Mouse (Mus musculus) frontal cortex, postnatal 25 days (tissue): Measurements from ENCODE around the gene Gm49661.

ENCODE experiments used
- DNase-seq, 2 experiments: peaks; one replicate each; pipeline ENCODE4 v3.0.0; 2022; ENCODE audit warnings: low spot score in 2 of 2

Gm49661 gene

GRCm38 (mm10) chr8:84934860-84935259, 34.4 kb downstream of the Gm49661 start:
- no peak for DNase-seq

- DNase-seq = no peak
Measured at GRCm38 (mm10) chr8:84933767-84934559, 35.3 kb downstream of the Gm49661 start.

- DNase-seq = no peak
Measured at GRCm38 (mm10) chr8:84930582-84930981, 38.7 kb downstream of the Gm49661 start.

GRCm38 (mm10) chr8:84928456-84929306, 40.6 kb downstream of the Gm49661 start:
- no peak for DNase-seq

- no peak for DNase-seq
Measured at GRCm38 (mm10) chr8:84927513-84927912, 41.7 kb downstream of the Gm49661 start.

- DNase-seq = no peak
Measured at GRCm38 (mm10) chr8:84925557-84925956, 43.7 kb downstream of the Gm49661 start.

- no peak for DNase-seq
Measured at GRCm38 (mm10) chr8:84921596-84921995, 47.6 kb downstream of the Gm49661 start.

GRCm38 (mm10) chr8:84918646-84919045, 50.6 kb downstream of the Gm49661 start:
- no peak for DNase-seq

- no peak for DNase-seq
Measured at GRCm38 (mm10) chr8:84917781-84918180, 51.5 kb downstream of the Gm49661 start.
